Mouse (Mus musculus): Measurements from ENCODE around the gene Kmt2e. TPM values are rescaled to one million over a fixed set of nuclear protein-coding genes. Genes with fewer than 3 reads are reported as not detected.

Kmt2e gene
- total RNA-seq, 1 experiment, result 9.1 TPM

GRCm38 (mm10) chr5:23497920-23498319 is 63.7 kb downstream of the Kmt2e start:
- in situ Hi-C loops (cut with MboI; ENCODE audit: low sequenced_read_pairs in 2 of 2, unreplicated experiment in 2 of 2), result no loop called here
- H3K4me3 ChIP-seq (ENCODE audit: insufficient read depth in 1 of 2, low read depth in 1 of 2, low read length in 2 of 2, poor library complexity in 1 of 2, severe bottlenecking in 1 of 2), result no peak overlapping the region
- no peaks in the 10 kb centered on the region for H3K9me3 ChIP-seq (ENCODE audit: control insufficient read depth, insufficient read depth, low read depth, low read length)
- TF ChIP-seq ZNF384 (IDR thresholded peaks at IDR 0.05; ENCODE audit: low read depth, low read length) (no peak), CHD2 (IDR thresholded peaks at IDR 0.05; ENCODE audit: low read depth, low read length) (no peak), MAFK (IDR thresholded peaks at IDR 0.05; ENCODE audit: insufficient read depth, low read depth, low read length) (no peak), ZC3H11A (IDR thresholded peaks at IDR 0.05; ENCODE audit: borderline replicate concordance, low read depth, low read length) (no peak), HCFC1 (IDR thresholded peaks at IDR 0.05; ENCODE audit: borderline replicate concordance, insufficient read depth, low read length) (no peak)
- H3K36me3 ChIP-seq (ENCODE audit: control insufficient read depth, insufficient read depth, low read length, poor library complexity, severe bottlenecking), result peaks cover 23% of the 10 kb centered on the region
- H3K9ac ChIP-seq (ENCODE audit: insufficient read depth, low read depth, low read length, poor library complexity, severe bottlenecking), result no peak overlapping the region
- no peak overlapping the region for H3K27ac ChIP-seq (ENCODE audit: insufficient read depth, low read depth, low read length, poor library complexity, severe bottlenecking)
- no peak for DNase-seq (ENCODE audit: low read depth, low spot score)
- H3K4me1 ChIP-seq (ENCODE audit: control insufficient read depth in 2 of 2, insufficient read depth in 2 of 2, low read length in 2 of 2, poor library complexity in 1 of 2), result peaks cover 0 to 11% of the 10 kb centered on the region in 2 experiments; a peak in 1 of 4 replicates

- H3K36me3 ChIP-seq (ENCODE audit: control insufficient read depth, insufficient read depth, low read length, poor library complexity, severe bottlenecking), result peaks cover 21% of the 10 kb centered on the region
- no peak overlapping the region for H3K27ac ChIP-seq (ENCODE audit: insufficient read depth, low read depth, low read length, poor library complexity, severe bottlenecking)
- in situ Hi-C loops (cut with MboI; ENCODE audit: low sequenced_read_pairs in 2 of 2, unreplicated experiment in 2 of 2), result no loop called here
- H3K4me3 ChIP-seq (ENCODE audit: insufficient read depth in 1 of 2, low read depth in 1 of 2, low read length in 2 of 2, poor library complexity in 1 of 2, severe bottlenecking in 1 of 2), result no peak overlapping the region
- no peak for TF ChIP-seq MAFK (IDR thresholded peaks at IDR 0.05; ENCODE audit: insufficient read depth, low read depth, low read length)
- TF ChIP-seq HCFC1 (IDR thresholded peaks at IDR 0.05; ENCODE audit: borderline replicate concordance, insufficient read depth, low read length), result no peak
- TF ChIP-seq CHD2 (IDR thresholded peaks at IDR 0.05; ENCODE audit: low read depth, low read length), result no peak
- no peak for TF ChIP-seq ZNF384 (IDR thresholded peaks at IDR 0.05; ENCODE audit: low read depth, low read length)
- no peak for TF ChIP-seq ZC3H11A (IDR thresholded peaks at IDR 0.05; ENCODE audit: borderline replicate concordance, low read depth, low read length)
- no peaks in the 10 kb centered on the region for H3K9me3 ChIP-seq (ENCODE audit: control insufficient read depth, insufficient read depth, low read depth, low read length)
- no peak overlapping the region for H3K9ac ChIP-seq (ENCODE audit: insufficient read depth, low read depth, low read length, poor library complexity, severe bottlenecking)
- no peak for DNase-seq (ENCODE audit: low read depth, low spot score)
- H3K4me1 ChIP-seq (ENCODE audit: control insufficient read depth in 2 of 2, insufficient read depth in 2 of 2, low read length in 2 of 2, poor library complexity in 1 of 2), result peaks cover 0 to 11% of the 10 kb centered on the region in 2 experiments; a peak in 1 of 4 replicates
Observed at GRCm38 (mm10) chr5:23499257-23499656, 65.0 kb downstream of the Kmt2e start.

GRCm38 (mm10) chr5:23500715-23501114 is 66.5 kb downstream of the Kmt2e start:
- Histone ChIP-seq H3K36me3 (ENCODE audit: control insufficient read depth, insufficient read depth, low read length, poor library complexity, severe bottlenecking) (peaks cover 21% of the 10 kb centered on the region), H3K4me1 (ENCODE audit: control insufficient read depth in 2 of 2, insufficient read depth in 2 of 2, low read length in 2 of 2, poor library complexity in 1 of 2) (peaks cover 0 to 11% of the 10 kb centered on the region in 2 experiments; a peak in 1 of 4 replicates), H3K27ac (ENCODE audit: insufficient read depth, low read depth, low read length, poor library complexity, severe bottlenecking) (no peak overlapping the region), H3K4me3 (ENCODE audit: insufficient read depth in 1 of 2, low read depth in 1 of 2, low read length in 2 of 2, poor library complexity in 1 of 2, severe bottlenecking in 1 of 2) (no peak overlapping the region), H3K9ac (ENCODE audit: insufficient read depth, low read depth, low read length, poor library complexity, severe bottlenecking) (no peak overlapping the region), H3K9me3 (ENCODE audit: control insufficient read depth, insufficient read depth, low read depth, low read length) (no peaks in the 10 kb centered on the region)
- in situ Hi-C loops (cut with MboI; ENCODE audit: low sequenced_read_pairs in 2 of 2, unreplicated experiment in 2 of 2), result no loop called here
- DNase-seq (ENCODE audit: low read depth, low spot score), result no peak
- TF ChIP-seq MAFK (IDR thresholded peaks at IDR 0.05; ENCODE audit: insufficient read depth, low read depth, low read length) (no peak), ZC3H11A (IDR thresholded peaks at IDR 0.05; ENCODE audit: borderline replicate concordance, low read depth, low read length) (no peak), HCFC1 (IDR thresholded peaks at IDR 0.05; ENCODE audit: borderline replicate concordance, insufficient read depth, low read length) (no peak), CHD2 (IDR thresholded peaks at IDR 0.05; ENCODE audit: low read depth, low read length) (no peak), ZNF384 (IDR thresholded peaks at IDR 0.05; ENCODE audit: low read depth, low read length) (no peak)

GRCm38 (mm10) chr5:23501582-23502316 is 67.5 kb downstream of the Kmt2e start:
- Histone ChIP-seq H3K27ac (ENCODE audit: insufficient read depth, low read depth, low read length, poor library complexity, severe bottlenecking) (no peak overlapping the region; the same call in 1 of the 2 replicates), H3K9me3 (ENCODE audit: control insufficient read depth, insufficient read depth, low read depth, low read length) (no peaks in the 10 kb centered on the region), H3K36me3 (ENCODE audit: control insufficient read depth, insufficient read depth, low read length, poor library complexity, severe bottlenecking) (peaks cover 20% of the 10 kb centered on the region), H3K4me1 (ENCODE audit: control insufficient read depth in 2 of 2, insufficient read depth in 2 of 2, low read length in 2 of 2, poor library complexity in 1 of 2) (peaks cover 0 to 11% of the 10 kb centered on the region in 2 experiments; a peak in 1 of 4 replicates), H3K9ac (ENCODE audit: insufficient read depth, low read depth, low read length, poor library complexity, severe bottlenecking) (no peak overlapping the region), H3K4me3 (ENCODE audit: insufficient read depth in 1 of 2, low read depth in 1 of 2, low read length in 2 of 2, poor library complexity in 1 of 2, severe bottlenecking in 1 of 2) (no peak overlapping the region)
- no peak for TF ChIP-seq HCFC1 (IDR thresholded peaks at IDR 0.05; ENCODE audit: borderline replicate concordance, insufficient read depth, low read length)
- TF ChIP-seq MAFK (IDR thresholded peaks at IDR 0.05; ENCODE audit: insufficient read depth, low read depth, low read length), result no peak
- no peak for TF ChIP-seq ZNF384 (IDR thresholded peaks at IDR 0.05; ENCODE audit: low read depth, low read length)
- no peak for TF ChIP-seq ZC3H11A (IDR thresholded peaks at IDR 0.05; ENCODE audit: borderline replicate concordance, low read depth, low read length)
- TF ChIP-seq CHD2 (IDR thresholded peaks at IDR 0.05; ENCODE audit: low read depth, low read length), result no peak
- no peak for DNase-seq (ENCODE audit: low read depth, low spot score)
- in situ Hi-C loops (cut with MboI; ENCODE audit: low sequenced_read_pairs in 2 of 2, unreplicated experiment in 2 of 2), result no loop called here

Measured in ES-E14 (cell line).